Mouse (Mus musculus) forebrain, embryonic 12.5 days (tissue): Measurements from ENCODE around the gene Ubash3a. TPM values are rescaled to one million over a fixed set of nuclear protein-coding genes. Genes with fewer than 3 reads are reported as not detected.
"Not testable (repeated sequence)": the region's sequence is repeated elsewhere in the genome, so short reads cannot be mapped to it uniquely, and the experiment has no call there.

Experiments
- ATAC-seq: fragments of 200-750 bp; cut with Nextera tagmentation; 2 replicates; pipeline ENCODE4 v1.8.0; 2017; ENCODE audit warnings: moderate TSS enrichment; ENCODE audit not compliant: low FRiP score
- H3K27ac ChIP-seq: fragments of 300-500 bp; sonication (generic); 2 replicates; pipeline ENCODE4 v1.5.1; 2016; ENCODE audit warnings: mild to moderate bottlenecking
- H3K27me3 ChIP-seq: fragments of 300-500 bp; sonication (generic); 2 replicates; pipeline ENCODE4 v1.6.1; 2016; ENCODE audit warnings: mild to moderate bottlenecking
- H3K36me3 ChIP-seq: fragments of 300-500 bp; sonication (generic); replicated peaks from 2 replicates; pipeline ENCODE4 v1.6.1; 2016; ENCODE audit warnings: mild to moderate bottlenecking
- H3K4me1 ChIP-seq: fragments of 300-500 bp; sonication (generic); 2 replicates; pipeline ENCODE4 v1.6.1; 2016
- H3K4me2 ChIP-seq: fragments of 300-500 bp; sonication (generic); 2 replicates; pipeline ENCODE4 v1.6.1; 2016; ENCODE audit warnings: mild to moderate bottlenecking, moderate library complexity
- H3K4me3 ChIP-seq: fragments of 300-500 bp; sonication (generic); replicated peaks from 2 replicates; pipeline ENCODE4 v1.5.1; 2016; ENCODE audit warnings: mild to moderate bottlenecking
- H3K9ac ChIP-seq: fragments of 300-500 bp; sonication (generic); 2 replicates; pipeline ENCODE4 v1.6.1; 2016; ENCODE audit warnings: mild to moderate bottlenecking
- H3K9me3 ChIP-seq: fragments of 300-500 bp; sonication (generic); 2 replicates; pipeline ENCODE4 v1.6.1; 2016
- WGBS: fragments of 180-500 bp; shearing (Covaris S2); methylation state at CpG from one replicate; pipeline ENCODE4 v1.1.7; 2016; 5-methylcytosine and 5-hydroxymethylcytosine counted together
- polyA plus RNA-seq: library from polyadenylated mRNA; unstranded; fragments of >200 nt; fragmentation: Nextera tagmentation; extraction: Ambion mirVana; gene quantifications from 2 replicates; pipeline ENCODE4 v1.2.1, GENCODE M21; 2016

Gene Ubash3a
- polyA plus RNA-seq, 1 experiment from 2014 or later: 0.29 TPM

- H3K9me3 ChIP-seq: no peaks in the 10 kb centered on the region
- H3K27me3 ChIP-seq: no peaks in the 10 kb centered on the region
- H3K27ac ChIP-seq: no peak overlapping the region
- no peak for ATAC-seq
- 83% methylated on average over 7 of the region's 7 CpGs for WGBS
- H3K9ac ChIP-seq: no peak overlapping the region
- no peak overlapping the region for H3K4me2 ChIP-seq
- 0 out of 2 replicates have a peak, but pooled peaks cover 7% of the 10 kb centered on the region for H3K4me1 ChIP-seq
- no peaks in the 10 kb centered on the region for H3K36me3 ChIP-seq
- H3K4me3 ChIP-seq: no peak overlapping the region
Measured at GRCm38 (mm10) chr17:31266321-31266950, 58.8 kb downstream of the Ubash3a start.

GRCm38 (mm10) chr17:31267138-31267537 is 59.5 kb downstream of the Ubash3a start:
- no peak overlapping the region for H3K9ac ChIP-seq
- no peak overlapping the region for H3K4me2 ChIP-seq
- no peak overlapping the region for H3K27ac ChIP-seq
- ATAC-seq: no peak
- H3K36me3 ChIP-seq: no peaks in the 10 kb centered on the region
- no peaks in the 10 kb centered on the region for H3K9me3 ChIP-seq
- H3K4me3 ChIP-seq: no peak overlapping the region
- 0 out of 2 replicates have a peak, but pooled peaks cover 7% of the 10 kb centered on the region for H3K4me1 ChIP-seq
- WGBS: 79% methylated on average over 4 of the region's 4 CpGs
- H3K27me3 ChIP-seq: no peaks in the 10 kb centered on the region

- ATAC-seq: no peak
- H3K36me3 ChIP-seq: no peaks in the 10 kb centered on the region
- H3K27me3 ChIP-seq: no peaks in the 10 kb centered on the region
- H3K27ac ChIP-seq: no peak overlapping the region
- H3K9me3 ChIP-seq: no peaks in the 10 kb centered on the region
- no peak overlapping the region for H3K9ac ChIP-seq
- no peak overlapping the region for H3K4me2 ChIP-seq
- no peak overlapping the region for H3K4me3 ChIP-seq
- 89% methylated on average over 6 of the region's 6 CpGs for WGBS
- H3K4me1 ChIP-seq: 0 out of 2 replicates have a peak, but pooled peaks cover 7% of the 10 kb centered on the region
Measured at GRCm38 (mm10) chr17:31267603-31268002, 59.9 kb downstream of the Ubash3a start.

- H3K4me1 ChIP-seq: 0 out of 2 replicates have a peak, but pooled peaks cover 7% of the 10 kb centered on the region
- 88% methylated on average over 1 of the region's 1 CpGs for WGBS
Measured at GRCm38 (mm10) chr17:31268016-31268415, 60.3 kb downstream of the Ubash3a start.

GRCm38 (mm10) chr17:31269761-31270160 is 62.1 kb downstream of the Ubash3a start:
- no peak for ATAC-seq
- no peak overlapping the region for H3K4me2 ChIP-seq
- H3K4me3 ChIP-seq: no peak overlapping the region
- no peak overlapping the region for H3K9ac ChIP-seq
- H3K9me3 ChIP-seq: no peaks in the 10 kb centered on the region
- 0 out of 2 replicates have a peak, but pooled peaks cover 5% of the 10 kb centered on the region for H3K4me1 ChIP-seq
- 88% methylated on average over 2 of the region's 2 CpGs for WGBS
- no peak overlapping the region for H3K27ac ChIP-seq
- no peaks in the 10 kb centered on the region for H3K36me3 ChIP-seq
- no peaks in the 10 kb centered on the region for H3K27me3 ChIP-seq

More at GRCm38 (mm10) chr17:31268016-31268415, 60.3 kb downstream of the Ubash3a start:
- Histone ChIP-seq H3K27me3 (no peaks in the 10 kb centered on the region), H3K9ac (no peak overlapping the region), H3K4me3 (no peak overlapping the region), H3K9me3 (no peaks in the 10 kb centered on the region), H3K4me2 (no peak overlapping the region), H3K36me3 (no peaks in the 10 kb centered on the region), H3K27ac (no peak overlapping the region)
- no peak for ATAC-seq

GRCm38 (mm10) chr17:31270246-31270645 is 62.6 kb downstream of the Ubash3a start:
- Histone ChIP-seq H3K27me3 (no peaks in the 10 kb centered on the region), H3K4me3 (no peak overlapping the region), H3K36me3 (no peaks in the 10 kb centered on the region), H3K27ac (no peak overlapping the region), H3K9ac (no peak overlapping the region), H3K4me2 (no peak overlapping the region), H3K9me3 (no peaks in the 10 kb centered on the region), H3K4me1 (0 out of 2 replicates have a peak, but pooled peaks cover under 1% of the 10 kb centered on the region)
- ATAC-seq: no peak
- 99% methylated on average over 4 of the region's 4 CpGs for WGBS

GRCm38 (mm10) chr17:31270736-31271135 is 63.1 kb downstream of the Ubash3a start:
- H3K27me3 ChIP-seq, H3K9me3 ChIP-seq, H3K27ac ChIP-seq, H3K36me3 ChIP-seq, ATAC-seq, H3K4me1 ChIP-seq, H3K9ac ChIP-seq, H3K4me2 ChIP-seq, H3K4me3 ChIP-seq: not testable (repeated sequence)
- 82% methylated on average over 8 of the region's 8 CpGs for WGBS

GRCm38 (mm10) chr17:31271136-31271851 is 63.6 kb downstream of the Ubash3a start:
- Histone ChIP-seq H3K4me1 (peaks cover 3% of the 10 kb centered on the region; the same call in 1 of the 2 replicates), H3K9me3 (no peaks in the 10 kb centered on the region), H3K36me3 (no peaks in the 10 kb centered on the region), H3K4me2 (no peak overlapping the region), H3K4me3 (no peak overlapping the region), H3K27ac (no peak overlapping the region), H3K27me3 (0 out of 2 replicates have a peak, but pooled peaks cover 3% of the 10 kb centered on the region), H3K9ac (no peak overlapping the region)
- no peak for ATAC-seq
- 54% methylated on average over 6 of the region's 7 CpGs for WGBS

GRCm38 (mm10) chr17:31272416-31273165 is 64.9 kb downstream of the Ubash3a start:
- Histone ChIP-seq H3K4me3 (no peak overlapping the region), H3K27me3 (0 out of 2 replicates have a peak, but pooled peaks cover 8% of the 10 kb centered on the region), H3K9me3 (no peaks in the 10 kb centered on the region), H3K4me1 (peaks cover 15% of the 10 kb centered on the region), H3K36me3 (no peaks in the 10 kb centered on the region), H3K4me2 (no peak overlapping the region), H3K9ac (no peak overlapping the region), H3K27ac (no peak overlapping the region)
- WGBS: 90% methylated on average over 9 of the region's 9 CpGs
- ATAC-seq: no peak

GRCm38 (mm10) chr17:31273631-31274030 is 66.0 kb downstream of the Ubash3a start:
- H3K27me3 ChIP-seq: peaks cover 8% of the 10 kb centered on the region; the same call in 1 of the 2 replicates
- 87% methylated on average over 8 of the region's 8 CpGs for WGBS
- H3K27ac ChIP-seq: no peak overlapping the region
- no peaks in the 10 kb centered on the region for H3K9me3 ChIP-seq
- no peak for ATAC-seq
- no peaks in the 10 kb centered on the region for H3K36me3 ChIP-seq
- H3K4me3 ChIP-seq: no peak overlapping the region
- H3K4me2 ChIP-seq: no peak overlapping the region
- H3K9ac ChIP-seq: no peak overlapping the region
- H3K4me1 ChIP-seq: peaks cover 18% of the 10 kb centered on the region

- Histone ChIP-seq H3K4me3 (no peak overlapping the region), H3K27me3 (peaks cover 8% of the 10 kb centered on the region; the same call in 1 of the 2 replicates), H3K36me3 (no peaks in the 10 kb centered on the region), H3K9ac (no peak overlapping the region), H3K27ac (no peak overlapping the region), H3K4me1 (peaks cover 18% of the 10 kb centered on the region), H3K9me3 (no peaks in the 10 kb centered on the region), H3K4me2 (no peak overlapping the region)
- 77% methylated on average over 6 of the region's 6 CpGs for WGBS
- no peak for ATAC-seq
Measured at GRCm38 (mm10) chr17:31275181-31275580, 67.5 kb downstream of the Ubash3a start.
